Mouse (Mus musculus) heart, embryonic 13.5 days (tissue): Measurements from ENCODE around the gene BC107364. TPM values are rescaled to one million over a fixed set of nuclear protein-coding genes. Genes with fewer than 3 reads are reported as not detected.
A peak's percentile ranks its signal among the peaks of the same experiment; 100 is the strongest.
"Not testable (repeated sequence)": the region's sequence is repeated elsewhere in the genome, so short reads cannot be mapped to it uniquely, and the experiment has no call there.

Experiments used
- ATAC-seq: fragments of 200-750 bp; cut with Nextera tagmentation; 2 replicates; pipeline ENCODE4 v1.8.0; 2017; ENCODE audit warnings: moderate TSS enrichment; ENCODE audit not compliant: insufficient number of reproducible peaks, low FRiP score, low TSS enrichment; ENCODE audit errors: extremely low read depth
- H3K27ac ChIP-seq: fragments of 300-500 bp; sonication (generic); replicated peaks from 2 replicates; pipeline ENCODE4 v1.5.1; 2015; ENCODE audit warnings: moderate library complexity, mild to moderate bottlenecking, inconsistent platforms
- H3K27me3 ChIP-seq: fragments of 300-500 bp; sonication (generic); replicated peaks from 2 replicates; pipeline ENCODE4 v1.6.1; 2015; ENCODE audit warnings: mild to moderate bottlenecking, inconsistent platforms
- H3K36me3 ChIP-seq: fragments of 300-500 bp; sonication (generic); 2 replicates; pipeline ENCODE4 v1.6.1; 2015; ENCODE audit warnings: mild to moderate bottlenecking, inconsistent platforms
- H3K4me1 ChIP-seq: fragments of 300-500 bp; sonication (generic); 2 replicates; pipeline ENCODE4 v1.6.1; 2015; ENCODE audit warnings: inconsistent platforms
- H3K4me2 ChIP-seq: fragments of 300-500 bp; sonication (generic); 2 replicates; pipeline ENCODE4 v1.6.1; 2015; ENCODE audit warnings: inconsistent platforms, mild to moderate bottlenecking, moderate library complexity
- H3K4me3 ChIP-seq: fragments of 300-500 bp; sonication (generic); 2 replicates; pipeline ENCODE4 v1.5.1; 2015; ENCODE audit warnings: moderate library complexity, mild to moderate bottlenecking, inconsistent platforms
- H3K9ac ChIP-seq: fragments of 300-500 bp; sonication (generic); 2 replicates; pipeline ENCODE4 v1.6.1; 2015; ENCODE audit warnings: inconsistent platforms, mild to moderate bottlenecking, moderate library complexity
- H3K9me3 ChIP-seq: fragments of 300-500 bp; sonication (generic); 2 replicates; pipeline ENCODE4 v1.6.1; 2016; ENCODE audit warnings: inconsistent platforms
- WGBS: fragments of 180-500 bp; shearing (Covaris S2); methylation state at CpG from one replicate; pipeline ENCODE4 v1.1.7; 2015; ENCODE audit warnings: mixed read lengths; 5-methylcytosine and 5-hydroxymethylcytosine counted together
- polyA plus RNA-seq: library from polyadenylated mRNA; unstranded; fragments of >200 nt; fragmentation: Nextera tagmentation; extraction: Ambion mirVana; gene quantifications from 2 replicates; pipeline ENCODE4 v1.2.1, GENCODE M21; 2015

BC107364 gene
- polyA plus RNA-seq, 1 experiment from 2014 or later: 0.78 TPM

DNA sequence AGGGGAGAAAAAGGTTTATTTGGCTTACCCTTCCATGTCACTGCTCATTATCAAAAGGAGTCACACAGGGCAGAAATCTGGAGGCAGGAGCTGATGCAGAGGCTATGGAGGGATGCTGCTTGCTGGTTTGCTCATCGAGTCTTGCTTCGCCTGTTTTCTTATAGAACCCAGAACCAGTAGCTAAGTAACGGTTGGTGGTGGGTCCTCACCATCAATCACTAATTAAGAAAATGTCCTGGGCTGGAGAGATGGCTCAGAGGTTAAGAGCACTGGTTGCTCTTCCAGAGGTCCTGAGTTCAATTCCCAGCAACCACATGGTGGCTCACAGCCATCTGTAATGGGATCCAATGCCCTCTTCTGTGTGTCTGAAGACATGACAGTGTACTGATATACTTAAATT, 16.2 kb upstream of the BC107364 start:
- H3K9me3 ChIP-seq, ATAC-seq, H3K4me3 ChIP-seq, H3K4me2 ChIP-seq, H3K4me1 ChIP-seq, H3K9ac ChIP-seq, H3K36me3 ChIP-seq, H3K27ac ChIP-seq: not testable (repeated sequence)
- 86% methylated on average over 3 of the region's 3 CpGs for WGBS
- H3K27me3 ChIP-seq: peaks cover 60% of the 10 kb centered on the region

DNA sequence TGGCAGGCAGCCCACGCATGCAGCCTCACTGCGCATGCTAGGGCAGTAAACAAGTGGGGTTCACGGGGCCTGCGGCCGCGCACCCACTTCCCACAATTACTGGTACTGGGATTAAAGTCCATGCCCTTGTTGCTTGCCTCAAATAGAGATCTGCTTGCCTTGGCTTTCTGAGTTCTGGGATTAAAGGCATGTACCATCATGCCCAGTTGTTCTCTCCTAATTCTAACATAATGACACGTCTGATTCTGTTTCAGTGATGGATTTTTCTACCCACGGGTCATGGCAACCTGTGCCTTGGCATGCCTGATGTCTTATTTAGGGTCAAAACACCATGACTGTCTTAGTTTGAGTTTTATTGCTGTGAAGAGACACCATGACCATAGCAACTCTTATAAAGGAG, 15.5 kb upstream of the BC107364 start:
- H3K4me3 ChIP-seq: no peak overlapping the region
- H3K27ac ChIP-seq: no peak overlapping the region
- H3K27me3 ChIP-seq: peaks cover 53% of the 10 kb centered on the region
- H3K4me1 ChIP-seq: peaks cover 9% of the 10 kb centered on the region; the same call in 1 of the 2 replicates
- no peak overlapping the region for H3K4me2 ChIP-seq
- no peaks in the 10 kb centered on the region for H3K36me3 ChIP-seq
- WGBS: 87% methylated on average over 8 of the region's 8 CpGs
- H3K9ac ChIP-seq: no peak overlapping the region
- H3K9me3 ChIP-seq: no peaks in the 10 kb centered on the region
- ATAC-seq: no peak

DNA sequence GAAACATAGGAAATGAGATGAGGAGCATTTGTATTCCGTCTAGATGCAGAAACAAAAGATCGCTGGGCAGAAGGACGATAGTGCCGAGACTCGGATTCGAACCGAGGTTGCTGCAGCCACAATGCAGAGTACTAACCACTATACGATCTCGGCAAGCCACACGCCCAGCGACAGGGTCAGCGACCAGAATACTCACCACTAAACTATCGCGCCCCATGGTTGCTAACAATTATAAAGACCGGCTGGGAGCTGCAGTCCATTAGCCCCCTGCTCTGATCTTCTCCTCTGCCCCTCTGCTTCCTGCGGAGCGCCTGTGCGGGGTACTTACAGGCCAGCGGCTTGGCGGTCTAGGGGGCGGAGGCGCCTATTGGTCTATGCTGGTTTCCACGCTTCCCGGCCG, 11.8 kb upstream of the BC107364 start:
- no peak for ATAC-seq
- Histone ChIP-seq H3K4me3 (peak overlapping the region; percentile 40), H3K9me3 (no peaks in the 10 kb centered on the region), H3K27ac (no peak overlapping the region), H3K36me3 (no peaks in the 10 kb centered on the region), H3K9ac (peak overlapping the region; percentile 66), H3K27me3 (peaks cover 23% of the 10 kb centered on the region), H3K4me1 (peaks cover 9% of the 10 kb centered on the region; the same call in 1 of the 2 replicates), H3K4me2 (peak overlapping the region; percentile 53)
- WGBS: 5% methylated on average over 25 of the region's 25 CpGs

DNA sequence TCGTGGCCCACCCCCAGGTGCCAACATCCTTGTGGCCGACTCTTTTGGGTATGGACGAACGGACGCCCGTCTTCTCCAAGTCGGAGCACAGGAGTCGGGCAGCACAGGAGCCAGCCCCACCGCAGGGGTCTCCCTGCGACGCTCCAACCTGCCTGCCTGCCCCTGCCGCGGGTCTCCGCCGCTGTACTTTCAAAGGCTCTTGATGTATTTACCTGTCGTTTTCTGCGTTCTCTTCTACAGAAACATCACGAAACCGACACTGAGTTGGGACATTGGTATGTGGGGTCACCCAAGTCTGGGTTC, 8.4 kb upstream of the BC107364 start:
- ATAC-seq: 0 out of 2 replicates have a peak, but pooled peaks have one; percentile 15
- H3K9ac ChIP-seq, H3K27ac ChIP-seq, H3K4me3 ChIP-seq, H3K9me3 ChIP-seq, H3K4me2 ChIP-seq, H3K4me1 ChIP-seq, H3K36me3 ChIP-seq: not testable (repeated sequence)
- WGBS: no CpG with 5 or more reads among the region's 19 CpGs
- peaks cover 20% of the 10 kb centered on the region for H3K27me3 ChIP-seq

DNA sequence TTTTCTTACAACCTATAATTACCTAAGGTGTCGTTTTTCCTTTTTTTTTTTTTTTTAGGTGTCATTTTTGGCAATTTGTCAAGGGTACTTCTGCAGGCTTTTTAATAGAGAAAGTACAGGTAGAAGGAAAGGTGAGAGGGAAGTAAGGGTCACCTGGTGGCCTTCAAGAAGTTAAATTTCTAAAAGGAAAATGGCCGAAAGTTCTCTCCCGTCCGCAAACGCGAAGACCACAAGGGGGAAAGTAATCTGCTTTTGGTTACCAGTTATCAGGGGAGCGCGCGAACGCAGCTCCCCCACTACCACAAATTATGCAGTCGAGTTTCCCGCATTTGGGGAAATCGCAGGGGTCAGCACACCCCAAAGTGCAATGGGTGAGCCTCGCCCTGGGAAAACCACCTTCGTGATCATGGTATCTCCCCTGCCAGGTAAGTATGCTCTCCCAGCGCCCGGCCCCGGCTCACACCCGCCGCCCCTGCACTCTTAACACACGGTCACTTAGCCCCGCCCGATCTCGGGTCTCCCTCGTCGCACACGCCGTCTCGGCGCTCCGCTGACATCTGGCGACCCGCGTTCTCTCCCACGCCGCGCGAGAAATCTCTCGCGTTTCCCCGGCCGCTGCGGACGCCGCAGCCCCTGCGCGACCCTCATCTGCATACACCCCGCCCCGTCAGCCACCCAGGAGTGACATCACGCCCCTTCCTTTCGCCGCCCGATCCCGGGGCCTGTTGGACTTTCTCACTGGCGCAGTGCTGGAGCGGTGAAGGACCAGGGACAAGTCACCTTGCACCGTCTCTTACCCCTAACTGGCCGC, 7.9 kb upstream of the BC107364 start:
- not testable (repeated sequence) for H3K4me3 ChIP-seq, H3K9me3 ChIP-seq, H3K4me2 ChIP-seq, H3K27ac ChIP-seq, H3K36me3 ChIP-seq, H3K4me1 ChIP-seq, H3K9ac ChIP-seq
- H3K27me3 ChIP-seq: peaks cover 20% of the 10 kb centered on the region
- peak; percentile 77; the same call in 1 of the 2 replicates for ATAC-seq
- WGBS: no CpG with 5 or more reads among the region's 58 CpGs

DNA sequence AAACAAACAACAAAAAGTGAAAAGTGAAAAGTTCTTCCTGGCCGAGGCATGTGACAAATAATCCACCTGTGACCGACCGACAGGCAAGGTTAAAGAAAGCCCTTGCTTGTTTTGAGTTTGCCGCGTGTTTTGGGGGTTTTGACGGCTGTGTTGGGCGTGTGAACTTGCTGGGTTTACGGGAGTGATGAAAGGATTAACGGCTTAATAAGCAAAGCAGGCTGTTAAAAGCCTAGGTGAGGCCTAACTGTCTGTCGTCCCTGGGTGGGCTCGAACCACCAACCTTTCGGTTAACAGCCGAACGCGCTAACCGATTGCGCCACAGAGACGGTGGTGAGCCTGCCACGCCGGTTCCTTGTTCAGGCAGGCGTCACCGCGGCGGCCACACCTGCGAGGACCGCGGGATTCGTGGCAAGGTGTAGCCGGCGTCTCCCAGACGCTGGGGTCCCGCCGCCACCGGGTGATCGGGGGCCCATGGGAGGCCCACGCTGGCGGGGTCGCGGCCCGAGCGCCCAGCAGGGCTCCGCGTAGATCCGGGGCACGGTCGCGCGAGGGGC, 6.9 kb upstream of the BC107364 start:
- not testable (repeated sequence) for H3K9me3 ChIP-seq, H3K4me1 ChIP-seq, H3K36me3 ChIP-seq, H3K4me2 ChIP-seq, H3K9ac ChIP-seq, H3K4me3 ChIP-seq, H3K27ac ChIP-seq, ATAC-seq
- peaks cover 17% of the 10 kb centered on the region for H3K27me3 ChIP-seq
- no CpG with 5 or more reads among the region's 48 CpGs for WGBS

DNA sequence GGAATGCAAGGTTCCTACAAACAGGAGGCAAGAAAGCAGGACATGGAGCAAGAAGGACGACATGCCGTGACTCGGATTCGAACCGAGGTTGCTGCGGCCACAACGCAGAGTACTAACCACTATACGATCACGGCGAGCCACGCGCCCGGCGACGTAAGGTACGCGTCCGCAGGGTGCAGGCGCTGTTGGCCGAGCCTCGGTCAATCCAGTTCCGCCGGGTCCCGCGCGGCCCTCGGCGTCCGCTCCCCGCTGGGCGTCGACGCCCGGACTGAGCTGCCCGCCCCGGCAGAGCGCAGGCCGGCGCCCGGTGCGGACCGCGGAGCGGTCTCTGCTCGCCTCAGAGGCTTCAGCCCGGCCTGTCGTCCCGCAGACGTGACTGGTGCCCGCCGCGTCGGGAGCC, 5.9 kb upstream of the BC107364 start:
- no CpG with 5 or more reads among the region's 53 CpGs for WGBS
- H3K9ac ChIP-seq, H3K27ac ChIP-seq, H3K4me1 ChIP-seq, H3K4me2 ChIP-seq, H3K9me3 ChIP-seq, H3K36me3 ChIP-seq, H3K4me3 ChIP-seq: not testable (repeated sequence)
- ATAC-seq: peak; percentile 12; the same call in 1 of the 2 replicates
- H3K27me3 ChIP-seq: peaks cover 14% of the 10 kb centered on the region

DNA sequence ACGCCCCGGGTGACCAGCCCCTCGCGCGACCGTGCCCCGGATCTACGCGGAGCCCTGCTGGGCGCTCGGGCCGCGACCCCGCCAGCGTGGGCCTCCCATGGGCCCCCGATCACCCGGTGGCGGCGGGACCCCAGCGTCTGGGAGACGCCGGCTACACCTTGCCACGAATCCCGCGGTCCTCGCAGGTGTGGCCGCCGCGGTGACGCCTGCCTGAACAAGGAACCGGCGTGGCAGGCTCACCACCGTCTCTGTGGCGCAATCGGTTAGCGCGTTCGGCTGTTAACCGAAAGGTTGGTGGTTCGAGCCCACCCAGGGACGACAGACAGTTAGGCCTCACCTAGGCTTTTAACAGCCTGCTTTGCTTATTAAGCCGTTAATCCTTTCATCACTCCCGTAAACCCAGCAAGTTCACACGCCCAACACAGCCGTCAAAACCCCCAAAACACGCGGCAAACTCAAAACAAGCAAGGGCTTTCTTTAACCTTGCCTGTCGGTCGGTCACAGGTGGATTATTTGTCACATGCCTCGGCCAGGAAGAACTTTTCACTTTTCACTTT, 847 bp downstream of the BC107364 start:
- H3K4me2 ChIP-seq, H3K27ac ChIP-seq, H3K4me1 ChIP-seq, H3K9ac ChIP-seq, H3K9me3 ChIP-seq, ATAC-seq, H3K36me3 ChIP-seq, H3K4me3 ChIP-seq: not testable (repeated sequence)
- H3K27me3 ChIP-seq: peaks cover 17% of the 10 kb centered on the region
- no CpG with 5 or more reads among the region's 50 CpGs for WGBS

DNA sequence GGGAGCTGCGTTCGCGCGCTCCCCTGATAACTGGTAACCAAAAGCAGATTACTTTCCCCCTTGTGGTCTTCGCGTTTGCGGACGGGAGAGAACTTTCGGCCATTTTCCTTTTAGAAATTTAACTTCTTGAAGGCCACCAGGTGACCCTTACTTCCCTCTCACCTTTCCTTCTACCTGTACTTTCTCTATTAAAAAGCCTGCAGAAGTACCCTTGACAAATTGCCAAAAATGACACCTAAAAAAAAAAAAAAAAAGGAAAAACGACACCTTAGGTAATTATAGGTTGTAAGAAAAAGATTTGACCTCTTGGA, 1.6 kb downstream of the BC107364 start:
- not testable (repeated sequence) for H3K36me3 ChIP-seq, H3K4me3 ChIP-seq, H3K4me2 ChIP-seq, H3K27ac ChIP-seq, ATAC-seq, H3K9me3 ChIP-seq, H3K9ac ChIP-seq, H3K4me1 ChIP-seq
- H3K27me3 ChIP-seq: peaks cover 22% of the 10 kb centered on the region
- WGBS: 0% methylated on average over 1 of the region's 10 CpGs

DNA sequence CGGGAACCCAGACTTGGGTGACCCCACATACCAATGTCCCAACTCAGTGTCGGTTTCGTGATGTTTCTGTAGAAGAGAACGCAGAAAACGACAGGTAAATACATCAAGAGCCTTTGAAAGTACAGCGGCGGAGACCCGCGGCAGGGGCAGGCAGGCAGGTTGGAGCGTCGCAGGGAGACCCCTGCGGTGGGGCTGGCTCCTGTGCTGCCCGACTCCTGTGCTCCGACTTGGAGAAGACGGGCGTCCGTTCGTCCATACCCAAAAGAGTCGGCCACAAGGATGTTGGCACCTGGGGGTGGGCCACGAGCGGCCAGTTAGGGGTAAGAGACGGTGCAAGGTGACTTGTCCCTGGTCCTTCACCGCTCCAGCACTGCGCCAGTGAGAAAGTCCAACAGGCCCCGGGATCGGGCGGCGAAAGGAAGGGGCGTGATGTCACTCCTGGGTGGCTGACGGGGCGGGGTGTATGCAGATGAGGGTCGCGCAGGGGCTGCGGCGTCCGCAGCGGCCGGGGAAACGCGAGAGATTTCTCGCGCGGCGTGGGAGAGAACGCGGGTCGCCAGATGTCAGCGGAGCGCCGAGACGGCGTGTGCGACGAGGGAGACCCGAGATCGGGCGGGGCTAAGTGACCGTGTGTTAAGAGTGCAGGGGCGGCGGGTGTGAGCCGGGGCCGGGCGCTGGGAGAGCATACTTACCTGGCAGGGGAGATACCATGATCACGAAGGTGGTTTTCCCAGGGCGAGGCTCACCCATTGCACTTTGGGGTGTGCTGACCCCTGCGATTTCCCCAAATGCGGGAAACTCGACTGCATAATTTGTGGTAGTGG, 2.1 kb downstream of the BC107364 start:
- H3K36me3 ChIP-seq, H3K9me3 ChIP-seq, H3K9ac ChIP-seq, H3K4me1 ChIP-seq, H3K4me2 ChIP-seq, H3K27ac ChIP-seq, H3K4me3 ChIP-seq: not testable (repeated sequence)
- no CpG with 5 or more reads among the region's 68 CpGs for WGBS
- ATAC-seq: peak; percentile 77
- peaks cover 22% of the 10 kb centered on the region for H3K27me3 ChIP-seq

DNA sequence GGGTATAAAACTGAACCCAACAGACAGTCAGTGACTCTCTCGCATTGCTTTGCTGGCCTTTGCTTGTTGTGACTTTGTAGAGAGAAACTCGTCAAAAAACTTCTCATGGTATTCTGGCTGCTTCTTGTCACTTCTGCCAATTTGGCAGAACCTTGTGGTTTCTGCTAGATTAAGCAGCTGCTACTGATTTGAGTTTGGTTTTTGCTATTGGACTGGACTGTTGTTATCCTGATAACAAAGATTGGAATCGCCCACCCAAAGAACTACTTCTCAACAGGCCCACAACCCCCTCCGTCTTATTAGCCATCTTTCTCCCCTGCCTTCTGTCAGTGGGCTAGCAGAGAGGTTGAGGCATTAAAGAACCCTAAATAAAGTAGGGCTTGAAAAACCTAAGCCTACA, 6.7 kb downstream of the BC107364 start:
- no peak overlapping the region for H3K4me3 ChIP-seq
- no peaks in the 10 kb centered on the region for H3K36me3 ChIP-seq
- 71% methylated on average over 4 of the region's 4 CpGs for WGBS
- H3K27me3 ChIP-seq: peaks cover 62% of the 10 kb centered on the region
- no peak overlapping the region for H3K4me2 ChIP-seq
- ATAC-seq: no peak
- no peak overlapping the region for H3K27ac ChIP-seq
- no peaks in the 10 kb centered on the region for H3K9me3 ChIP-seq
- H3K4me1 ChIP-seq: peaks cover 4% of the 10 kb centered on the region; the same call in 1 of the 2 replicates
- H3K9ac ChIP-seq: no peak overlapping the region
